Mouse (Mus musculus): ENCODE data around the gene BC030499. TPM values are rescaled to one million over a fixed set of nuclear protein-coding genes. Genes with fewer than 3 reads are reported as not detected.

The BC030499 gene
- total RNA-seq, 2 experiments from 2014 or later = not detected

DNA sequence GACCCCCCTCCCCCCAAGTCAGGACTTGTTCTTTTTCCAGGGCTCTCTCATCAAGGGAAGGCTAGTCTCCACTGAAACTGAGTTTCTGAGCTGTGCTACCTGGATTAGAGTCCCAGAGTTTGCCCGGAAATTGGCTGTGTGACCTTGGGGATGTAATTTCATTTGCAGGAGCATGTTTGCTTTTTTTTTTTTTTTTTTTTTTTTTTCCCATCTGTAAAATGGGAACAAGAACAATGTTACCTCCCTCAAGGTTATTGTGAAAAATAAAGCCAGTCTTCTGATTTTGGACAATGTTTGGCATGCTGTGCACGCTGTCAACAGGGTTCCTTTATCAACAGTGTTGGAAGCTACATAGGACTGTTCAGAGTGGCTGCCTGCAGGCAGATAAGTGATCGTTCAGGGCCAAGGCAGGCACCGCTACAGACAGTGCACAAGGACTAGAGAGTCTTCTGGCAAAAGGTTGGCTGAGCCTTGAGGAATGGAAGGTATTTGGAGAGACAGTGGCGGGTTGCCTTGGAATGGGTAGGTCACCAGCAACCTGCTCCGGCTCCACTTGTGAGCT lies 53.8 kb downstream of the BC030499 start:
- peak; percentile 65 for ATAC-seq (replicated peaks; ENCODE audit: low FRiP score, poor library complexity, severe bottlenecking)

DNA sequence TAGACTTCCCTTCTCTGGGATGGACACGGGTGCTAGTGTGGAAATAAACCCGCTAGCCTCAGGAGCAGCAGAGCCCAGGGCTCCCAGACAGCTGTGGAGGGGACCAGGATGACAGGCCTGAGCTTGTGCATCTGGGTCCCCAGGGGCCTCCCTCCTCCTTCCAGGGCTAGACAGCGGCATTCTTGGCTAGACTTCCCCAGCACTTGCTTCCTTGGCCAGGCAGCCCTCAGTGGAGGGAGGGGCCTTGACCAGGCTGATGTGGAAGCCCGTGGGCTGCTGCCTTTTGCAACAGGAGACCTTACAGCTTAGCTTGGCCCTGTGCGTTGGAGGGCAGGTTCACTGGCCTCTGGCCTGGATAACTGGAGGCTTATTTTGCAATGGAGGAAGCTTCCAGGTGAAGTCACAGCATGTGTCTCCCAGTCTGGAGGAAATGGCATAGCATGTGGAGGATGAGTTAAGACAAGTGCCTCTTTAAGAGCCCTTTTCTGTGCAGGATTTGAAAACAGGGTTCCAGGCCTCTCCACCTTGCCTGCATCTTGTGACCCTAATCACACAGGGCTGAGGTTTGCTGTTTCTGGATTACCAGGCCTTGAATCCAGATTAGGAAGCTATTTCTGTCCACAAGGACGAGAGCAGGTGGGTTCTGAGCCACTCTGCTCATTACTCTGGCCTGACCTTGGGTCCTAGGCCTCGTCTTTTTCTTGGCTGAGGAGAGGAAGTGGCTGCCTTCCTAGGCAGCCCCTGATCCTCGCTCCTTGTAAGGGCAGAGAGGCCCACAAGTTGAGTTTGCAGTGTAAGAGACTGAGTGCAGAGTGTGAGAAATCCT lies 54.5 kb downstream of the BC030499 start:
- ATAC-seq (replicated peaks; ENCODE audit: low FRiP score, poor library complexity, severe bottlenecking) = no peak

DNA sequence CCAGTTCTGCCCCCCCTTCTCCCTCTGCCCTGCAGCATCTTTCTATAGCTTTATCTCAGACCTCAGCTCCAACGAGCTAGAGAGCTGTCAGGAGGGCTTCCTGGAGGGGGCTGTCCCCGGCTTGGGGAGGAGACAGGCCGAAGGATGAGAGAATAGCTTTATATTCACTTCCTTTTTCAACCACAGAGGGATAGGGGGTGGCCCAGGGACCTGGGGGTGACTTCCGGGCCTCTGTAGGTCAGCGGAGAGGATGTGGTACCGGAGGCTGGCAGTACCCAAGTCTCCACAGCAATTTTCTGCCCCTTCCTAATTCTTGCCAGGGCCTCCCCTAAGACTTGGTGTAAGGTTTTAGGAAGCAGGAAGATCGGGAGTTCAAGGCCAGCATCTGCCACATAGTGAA lies 55.2 kb downstream of the BC030499 start:
- no peak for ATAC-seq (replicated peaks; ENCODE audit: low FRiP score, poor library complexity, severe bottlenecking)

Other genes with a start within 250 kb of the BC030499 start
- gene Eral1, start 210.5 kb upstream of the BC030499 start, total RNA-seq (2015; ENCODE audit: low replicate concordance) = 4.0 and 5.0 TPM in 2 replicates
- gene Eral1, start 210.5 kb upstream of the BC030499 start, total RNA-seq (2017; ENCODE audit: low replicate concordance) = 3.6 and 6.7 TPM in 2 replicates
- 2.9 and 4.3 TPM in 2 replicates for gene Fam222b, start 196.2 kb upstream of the BC030499 start, total RNA-seq (2015; ENCODE audit: low replicate concordance)
- gene Fam222b, start 196.2 kb upstream of the BC030499 start, total RNA-seq (2017; ENCODE audit: low replicate concordance) = 0.45 and 1.5 TPM in 2 replicates
- gene Traf4, start 125.3 kb upstream of the BC030499 start, total RNA-seq (2015; ENCODE audit: low replicate concordance) = 11.3 and 35.3 TPM in 2 replicates
- 14.6 and 16.1 TPM in 2 replicates for gene Traf4, start 125.3 kb upstream of the BC030499 start, total RNA-seq (2017; ENCODE audit: low replicate concordance)
- 43.2 and 79.6 TPM in 2 replicates for gene Nek8, start 114.2 kb upstream of the BC030499 start, total RNA-seq (2015; ENCODE audit: low replicate concordance)
- gene Nek8, start 114.2 kb upstream of the BC030499 start, total RNA-seq (2017; ENCODE audit: low replicate concordance) = 35.9 and 76.8 TPM in 2 replicates
- 174 and 194 TPM in 2 replicates for gene Tlcd1, start 114.1 kb upstream of the BC030499 start, total RNA-seq (2015; ENCODE audit: low replicate concordance)
- 107 and 197 TPM in 2 replicates for gene Tlcd1, start 114.1 kb upstream of the BC030499 start, total RNA-seq (2017; ENCODE audit: low replicate concordance)
- 1,034 and 1,190 TPM in 2 replicates for gene Rpl23a, start 107.3 kb upstream of the BC030499 start, total RNA-seq (2015; ENCODE audit: low replicate concordance)
- 811 and 1,012 TPM in 2 replicates for gene Rpl23a, start 107.3 kb upstream of the BC030499 start, total RNA-seq (2017; ENCODE audit: low replicate concordance)
- 2.9 TPM in 1 of 2 replicates, not detected in the other for gene Rab34, start 102.4 kb upstream of the BC030499 start, total RNA-seq (2015; ENCODE audit: low replicate concordance)
- gene Rab34, start 102.4 kb upstream of the BC030499 start, total RNA-seq (2017; ENCODE audit: low replicate concordance) = 2.6 and 7.1 TPM in 2 replicates
- not detected in 2 replicates for gene Proca1, start 97.4 kb upstream of the BC030499 start, total RNA-seq (2015; ENCODE audit: low replicate concordance)
- not detected in 2 replicates for gene Proca1, start 97.4 kb upstream of the BC030499 start, total RNA-seq (2017; ENCODE audit: low replicate concordance)
- gene Sdf2, start 45.1 kb upstream of the BC030499 start, total RNA-seq (2015; ENCODE audit: low replicate concordance) = 39.6 and 52.4 TPM in 2 replicates
- gene Sdf2, start 45.1 kb upstream of the BC030499 start, total RNA-seq (2017; ENCODE audit: low replicate concordance) = 15.8 and 21.6 TPM in 2 replicates
- 22.2 and 30.6 TPM in 2 replicates for gene Supt6, start 44.9 kb upstream of the BC030499 start, total RNA-seq (2015; ENCODE audit: low replicate concordance)
- 21.3 and 27.7 TPM in 2 replicates for gene Supt6, start 44.9 kb upstream of the BC030499 start, total RNA-seq (2017; ENCODE audit: low replicate concordance)
- 53.7 and 76.3 TPM in 2 replicates for gene 2610507B11Rik, start 29.1 kb upstream of the BC030499 start, total RNA-seq (2015; ENCODE audit: low replicate concordance)
- 77.1 and 80.1 TPM in 2 replicates for gene 2610507B11Rik, start 29.1 kb upstream of the BC030499 start, total RNA-seq (2017; ENCODE audit: low replicate concordance)
- 234 and 259 TPM in 2 replicates for gene Spag5, start 10.7 kb downstream of the BC030499 start, total RNA-seq (2015; ENCODE audit: low replicate concordance)
- gene Spag5, start 10.7 kb downstream of the BC030499 start, total RNA-seq (2017; ENCODE audit: low replicate concordance) = 464 and 490 TPM in 2 replicates
- gene Aldoc, start 32.1 kb downstream of the BC030499 start, total RNA-seq (2015; ENCODE audit: low replicate concordance) = 1.3 and 16.2 TPM in 2 replicates
- gene Aldoc, start 32.1 kb downstream of the BC030499 start, total RNA-seq (2017; ENCODE audit: low replicate concordance) = 2.4 and 3.0 TPM in 2 replicates
- gene Pigs, start 37.6 kb downstream of the BC030499 start, total RNA-seq (2015; ENCODE audit: low replicate concordance) = 7.2 and 14.3 TPM in 2 replicates
- 3.6 and 3.9 TPM in 2 replicates for gene Pigs, start 37.6 kb downstream of the BC030499 start, total RNA-seq (2017; ENCODE audit: low replicate concordance)
- gene Unc119, start 52.6 kb downstream of the BC030499 start, total RNA-seq (2015; ENCODE audit: low replicate concordance) = 17.2 and 20.9 TPM in 2 replicates
- 7.9 and 8.3 TPM in 2 replicates for gene Unc119, start 52.6 kb downstream of the BC030499 start, total RNA-seq (2017; ENCODE audit: low replicate concordance)
- not detected in 2 replicates for gene Foxn1, start 95.7 kb downstream of the BC030499 start, total RNA-seq (2015; ENCODE audit: low replicate concordance)
- gene Foxn1, start 95.7 kb downstream of the BC030499 start, total RNA-seq (2017; ENCODE audit: low replicate concordance) = not detected in 2 replicates
- gene Slc13a2, start 131.4 kb downstream of the BC030499 start, total RNA-seq (2015; ENCODE audit: low replicate concordance) = not detected in 2 replicates
- gene Slc13a2, start 131.4 kb downstream of the BC030499 start, total RNA-seq (2017; ENCODE audit: low replicate concordance) = 0.68 TPM in 1 of 2 replicates, not detected in the other
- not detected in 2 replicates for gene Slc46a1, start 174.9 kb downstream of the BC030499 start, total RNA-seq (2015; ENCODE audit: low replicate concordance)
- gene Slc46a1, start 174.9 kb downstream of the BC030499 start, total RNA-seq (2017; ENCODE audit: low replicate concordance) = 0.13 TPM in 1 of 2 replicates, not detected in the other
- not detected in 2 replicates for gene Sarm1, start 206.9 kb downstream of the BC030499 start, total RNA-seq (2015; ENCODE audit: low replicate concordance)
- gene Sarm1, start 206.9 kb downstream of the BC030499 start, total RNA-seq (2017; ENCODE audit: low replicate concordance) = not detected in 2 replicates
- gene Vtn, start 208.2 kb downstream of the BC030499 start, total RNA-seq (2015; ENCODE audit: low replicate concordance) = not detected in 2 replicates
- not detected in 2 replicates for gene Vtn, start 208.2 kb downstream of the BC030499 start, total RNA-seq (2017; ENCODE audit: low replicate concordance)
- gene Sebox, start 212.6 kb downstream of the BC030499 start, total RNA-seq (2015; ENCODE audit: low replicate concordance) = not detected in 2 replicates
- gene Sebox, start 212.6 kb downstream of the BC030499 start, total RNA-seq (2017; ENCODE audit: low replicate concordance) = not detected in 2 replicates
- 2.5 TPM in 1 of 2 replicates, not detected in the other for gene Tmem199, start 221.3 kb downstream of the BC030499 start, total RNA-seq (2015; ENCODE audit: low replicate concordance)
- gene Tmem199, start 221.3 kb downstream of the BC030499 start, total RNA-seq (2017; ENCODE audit: low replicate concordance) = 7.7 and 10.1 TPM in 2 replicates
- 8.6 and 9.6 TPM in 2 replicates for gene Poldip2, start 221.4 kb downstream of the BC030499 start, total RNA-seq (2015; ENCODE audit: low replicate concordance)
- gene Poldip2, start 221.4 kb downstream of the BC030499 start, total RNA-seq (2017; ENCODE audit: low replicate concordance) = 4.0 and 8.1 TPM in 2 replicates
- 2.1 and 2.2 TPM in 2 replicates for gene Tnfaip1, start 245.5 kb downstream of the BC030499 start, total RNA-seq (2015; ENCODE audit: low replicate concordance)
- gene Tnfaip1, start 245.5 kb downstream of the BC030499 start, total RNA-seq (2017; ENCODE audit: low replicate concordance) = 0.61 TPM in 1 of 2 replicates, not detected in the other
- gene Ift20, start 245.5 kb downstream of the BC030499 start, total RNA-seq (2015; ENCODE audit: low replicate concordance) = 63.1 and 72.5 TPM in 2 replicates
- 20.1 and 72.1 TPM in 2 replicates for gene Ift20, start 245.5 kb downstream of the BC030499 start, total RNA-seq (2017; ENCODE audit: low replicate concordance)

Measured in erythroid progenitor cell, adult 5-6 weeks (primary cell).